Mouse (Mus musculus): ENCODE measurements around the gene Ccdc69. TPM values are rescaled to one million over a fixed set of nuclear protein-coding genes. Genes with fewer than 3 reads are reported as not detected.

The Ccdc69 gene
- total RNA-seq, 2 experiments from 2014 or later: 7.6 to 8.0 TPM

DNA sequence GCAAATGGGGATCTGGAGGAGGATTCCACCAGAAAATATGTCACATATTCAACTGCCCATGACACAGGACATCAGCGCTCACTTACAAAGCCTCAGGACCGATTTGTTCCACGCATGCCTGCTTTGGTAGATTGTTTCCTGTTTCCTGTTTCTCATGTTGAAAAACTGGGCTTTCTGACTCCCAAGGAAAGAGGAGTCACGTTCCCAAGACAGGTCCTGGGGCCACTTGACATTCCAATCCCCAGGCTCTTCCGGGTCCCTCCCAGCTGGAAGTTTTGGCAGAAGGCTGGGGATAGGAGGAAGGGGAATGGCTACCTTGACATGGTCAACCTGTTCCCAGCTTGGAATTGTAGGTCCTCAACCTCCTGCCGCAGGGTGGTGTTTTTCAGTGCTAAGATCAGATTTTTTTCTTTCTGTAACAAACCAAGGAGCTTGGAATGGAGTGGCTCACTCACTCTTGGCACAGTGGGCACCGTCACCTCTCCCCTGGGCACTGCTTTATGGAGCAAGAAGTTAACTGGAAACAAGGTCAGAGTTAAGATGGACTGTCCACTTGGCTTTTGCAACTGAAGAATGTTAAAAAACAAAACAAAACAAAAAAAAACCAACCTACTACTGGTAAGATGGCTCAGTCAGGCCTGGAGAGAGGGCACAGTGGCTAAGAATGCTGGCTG, 27.0 kb downstream of the Ccdc69 start:
- DNase-seq: no peak
- intact Hi-C loops (cut with DNase I): no loop called here

DNA sequence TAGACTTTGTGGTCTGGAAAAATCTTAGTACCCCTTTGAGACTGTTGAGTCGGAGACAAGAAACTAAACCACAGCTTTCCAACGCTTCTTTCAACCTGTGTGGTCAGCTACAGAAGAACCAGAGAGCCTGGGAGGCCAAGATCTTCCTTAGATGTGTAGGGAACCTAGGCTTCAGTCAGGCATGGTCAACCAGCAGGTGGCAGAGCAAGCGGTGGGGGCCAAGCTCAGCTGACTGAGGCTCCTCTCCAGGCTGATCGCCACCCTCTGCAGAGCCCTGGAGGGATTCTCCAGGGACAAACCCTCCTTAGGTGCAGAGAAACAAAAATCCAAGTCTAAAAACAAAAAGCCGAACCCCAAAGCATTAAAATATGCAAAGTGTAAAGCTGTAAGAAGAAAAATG, 31.3 kb downstream of the Ccdc69 start:
- intact Hi-C loops (cut with DNase I): loop anchor here (1.0 to 2.0 kb wide), 2 partner anchors 41 to 114 kb away; no protein-coding TSS in a partner anchor
- peak in 1 of 2 experiments; percentile 71 for DNase-seq

DNA sequence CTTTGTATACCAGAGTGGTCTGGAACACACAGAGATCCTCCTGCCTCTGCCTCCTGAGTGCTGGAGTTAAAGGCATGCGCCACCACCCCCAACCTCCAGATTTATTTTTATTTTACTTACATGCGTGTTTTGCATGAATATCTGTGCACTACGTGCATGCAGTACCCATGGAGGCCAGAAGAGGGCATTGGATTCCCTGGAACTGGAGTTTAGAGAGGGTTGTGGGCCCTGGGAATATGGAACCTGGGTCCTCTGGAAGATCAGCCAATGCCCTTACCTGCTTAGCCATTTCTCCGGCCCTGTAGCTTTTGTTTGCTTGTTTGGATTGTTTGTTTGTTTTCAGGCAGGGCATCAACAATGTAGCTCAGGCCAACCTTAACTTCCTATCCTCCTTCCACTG, 36.6 kb downstream of the Ccdc69 start:
- no peak for DNase-seq
- intact Hi-C loops (cut with DNase I): no loop called here

DNA sequence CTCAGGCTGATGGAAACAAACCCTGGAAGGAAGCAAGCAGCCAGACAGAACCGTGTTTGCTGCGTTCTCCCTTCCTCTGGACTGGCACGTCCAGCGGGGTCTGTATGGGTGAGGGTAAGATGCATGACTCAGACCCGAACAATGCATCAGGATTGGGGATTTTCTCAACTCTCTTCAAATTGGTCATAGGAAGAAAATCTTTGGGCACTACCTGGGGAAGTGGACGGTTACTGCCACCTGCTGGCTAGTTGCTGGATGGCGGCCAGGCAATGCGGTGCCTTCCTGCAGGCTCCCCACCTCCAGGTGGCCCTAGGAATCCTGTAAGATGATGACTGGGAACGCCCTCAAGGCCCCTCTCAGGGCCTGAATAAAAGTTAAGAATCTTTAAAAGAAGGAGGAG, 38.3 kb downstream of the Ccdc69 start:
- intact Hi-C loops (cut with DNase I): loop anchor here (1.0 to 5.0 kb wide), 3 partner anchors 41 to 157 kb away; no protein-coding TSS in a partner anchor
- DNase-seq: peak; percentile 80 to 86

DNA sequence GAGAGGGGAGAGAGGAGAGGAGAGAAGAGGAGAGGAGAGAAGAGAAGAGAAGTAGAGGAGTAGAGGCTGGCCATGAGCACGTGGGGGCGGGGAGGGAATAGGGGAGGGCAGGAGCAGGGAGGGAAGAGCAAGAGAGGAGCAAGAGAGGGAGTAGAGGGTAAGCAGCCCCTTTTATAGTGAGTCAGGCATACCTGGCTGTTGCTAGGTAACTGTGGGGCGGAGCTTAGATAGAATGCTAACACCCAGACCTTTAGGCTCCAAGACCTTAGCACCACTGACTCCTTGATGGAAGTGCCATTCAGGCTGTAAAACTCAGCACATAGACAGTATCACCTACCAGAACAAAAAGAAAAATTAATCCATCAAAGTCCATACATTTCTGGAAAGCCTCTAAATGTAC, 41.3 kb downstream of the Ccdc69 start:
- DNase-seq: no peak
- intact Hi-C loops (cut with DNase I): loop anchor here (2.0 to 5.0 kb wide), 3 partner anchors 14 to 154 kb away; no protein-coding TSS in a partner anchor

DNA sequence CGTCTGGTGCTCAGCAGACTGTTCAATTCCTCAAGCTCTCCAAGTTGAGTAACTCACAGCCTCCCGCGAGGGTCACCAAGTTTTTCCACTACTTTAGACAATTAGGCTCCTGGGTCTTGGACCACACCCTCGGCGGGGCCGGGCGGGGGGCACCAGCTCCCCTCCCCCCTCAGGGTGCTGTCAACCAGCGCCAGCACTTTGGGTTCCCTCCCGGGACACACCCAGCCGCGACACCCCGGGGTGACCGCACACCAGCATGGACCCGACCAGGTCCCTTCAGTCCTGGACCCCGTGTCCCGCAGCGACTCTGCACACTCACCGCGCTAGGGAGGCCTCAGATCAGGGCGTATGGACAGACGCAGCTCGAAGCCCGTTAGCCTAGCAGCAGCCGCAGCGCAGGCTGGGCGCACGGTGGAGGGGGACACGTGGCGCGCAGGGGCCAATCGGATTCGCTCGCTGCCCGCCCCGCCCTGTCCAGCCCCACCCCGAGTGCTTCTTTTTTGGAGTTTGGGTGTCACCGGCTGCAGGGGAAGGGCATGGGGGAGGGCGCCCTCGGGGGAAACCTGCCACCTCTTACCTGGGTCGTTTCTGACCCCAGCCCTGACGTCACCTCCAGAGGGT, 44.8 kb downstream of the Ccdc69 start, which contains the start of gene Anxa6:
Anxa6 (minus strand) TSS at position 406 of the 621 bp plus-strand sequence.
- intact Hi-C loops (cut with DNase I): no loop called here
- peak; percentile 86 to 91 for DNase-seq

DNA sequence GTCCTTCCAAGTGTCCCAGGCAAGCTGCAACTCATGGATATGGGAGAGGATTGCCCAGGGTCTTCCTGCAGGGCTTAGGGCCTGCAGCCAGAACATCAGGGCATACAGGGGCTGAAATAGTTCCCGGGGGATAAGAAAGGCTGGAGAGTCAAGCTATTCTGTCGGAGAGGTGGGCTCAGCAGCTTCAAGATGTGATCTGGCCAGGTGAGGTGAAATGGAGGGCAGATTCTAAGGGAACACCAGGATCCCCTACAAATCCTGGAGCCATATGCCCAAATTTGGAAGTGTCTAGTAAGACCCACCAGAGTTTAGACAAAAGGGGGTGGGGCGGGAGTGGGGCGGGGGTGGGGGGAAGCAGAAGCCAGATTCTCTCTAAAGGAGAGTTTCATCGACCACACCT, 45.6 kb downstream of the Ccdc69 start:
- DNase-seq: no peak
- intact Hi-C loops (cut with DNase I): no loop called here

DNA sequence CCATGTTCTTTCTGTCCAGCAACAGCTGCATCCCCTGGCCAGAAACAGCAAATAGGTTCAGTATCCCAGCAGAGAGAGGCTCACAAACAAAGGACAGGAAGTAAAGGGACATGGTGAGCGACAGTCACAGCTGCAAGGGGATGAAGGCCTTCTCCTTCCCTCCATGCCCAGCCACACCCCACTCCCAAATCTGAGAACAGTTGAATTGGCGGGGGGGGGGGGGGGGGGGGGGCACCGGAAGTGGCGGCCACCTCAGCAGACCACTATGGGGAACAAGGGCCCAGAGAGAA, 46.0 kb downstream of the Ccdc69 start:
- intact Hi-C loops (cut with DNase I): no loop called here
- DNase-seq: no peak

DNA sequence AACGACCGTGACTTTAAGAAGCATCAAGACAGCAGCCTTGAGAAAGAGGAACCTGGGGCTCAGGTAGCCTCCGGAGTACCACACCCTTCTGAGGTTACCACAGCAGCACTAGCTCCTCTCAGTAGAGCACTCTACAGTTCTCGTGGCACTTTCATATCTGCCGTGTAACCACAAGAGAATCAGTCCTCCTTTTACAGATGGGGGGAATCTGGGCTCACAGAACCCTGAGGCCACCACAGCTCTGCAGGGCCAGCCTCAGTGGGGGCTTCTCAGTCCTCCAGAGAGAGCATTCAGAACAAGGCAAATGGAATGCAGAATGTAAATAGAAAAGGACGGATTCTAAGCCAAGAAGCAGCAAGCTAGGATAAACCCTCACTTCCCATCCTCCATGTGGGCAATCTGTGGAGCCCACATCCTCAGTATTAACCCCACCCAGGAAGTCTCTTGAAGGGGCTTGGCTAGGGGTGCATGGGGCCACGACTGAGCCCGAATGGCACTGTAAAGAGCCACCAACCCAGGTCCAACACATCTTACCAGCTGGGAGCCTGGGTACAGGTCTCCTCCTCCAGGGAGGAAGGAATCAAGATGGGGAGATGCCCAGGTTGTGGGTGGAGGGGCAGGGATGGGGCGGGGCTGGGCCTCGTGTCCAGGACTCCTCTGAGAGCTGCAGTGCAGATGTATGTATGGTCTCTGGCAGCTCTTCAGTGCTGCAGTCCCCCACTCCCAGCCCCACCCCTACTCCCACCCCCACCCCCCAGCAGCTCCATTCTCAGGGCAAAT, 46.5 kb downstream of the Ccdc69 start:
- no peak for DNase-seq
- intact Hi-C loops (cut with DNase I): no loop called here

DNA sequence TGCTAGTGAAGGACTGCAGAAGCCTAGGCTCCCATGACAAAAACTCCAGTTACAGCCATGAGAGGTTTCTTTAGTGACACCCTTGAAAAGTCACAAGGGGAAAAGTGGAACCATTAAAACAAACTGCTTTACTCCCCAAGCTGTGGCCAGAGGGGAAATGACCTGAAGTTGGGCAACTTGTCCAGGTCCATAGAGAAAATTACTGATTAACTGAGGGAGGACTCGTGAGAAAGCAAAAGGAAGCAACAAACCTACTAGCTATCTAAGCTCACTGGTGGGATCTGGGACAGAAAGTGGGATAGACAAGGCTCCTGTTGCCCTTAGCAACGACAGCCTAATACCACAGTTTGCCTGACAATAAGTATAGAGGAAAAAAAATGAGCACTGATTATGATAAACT, 49.4 kb downstream of the Ccdc69 start:
- no peak for DNase-seq
- intact Hi-C loops (cut with DNase I): no loop called here

DNA sequence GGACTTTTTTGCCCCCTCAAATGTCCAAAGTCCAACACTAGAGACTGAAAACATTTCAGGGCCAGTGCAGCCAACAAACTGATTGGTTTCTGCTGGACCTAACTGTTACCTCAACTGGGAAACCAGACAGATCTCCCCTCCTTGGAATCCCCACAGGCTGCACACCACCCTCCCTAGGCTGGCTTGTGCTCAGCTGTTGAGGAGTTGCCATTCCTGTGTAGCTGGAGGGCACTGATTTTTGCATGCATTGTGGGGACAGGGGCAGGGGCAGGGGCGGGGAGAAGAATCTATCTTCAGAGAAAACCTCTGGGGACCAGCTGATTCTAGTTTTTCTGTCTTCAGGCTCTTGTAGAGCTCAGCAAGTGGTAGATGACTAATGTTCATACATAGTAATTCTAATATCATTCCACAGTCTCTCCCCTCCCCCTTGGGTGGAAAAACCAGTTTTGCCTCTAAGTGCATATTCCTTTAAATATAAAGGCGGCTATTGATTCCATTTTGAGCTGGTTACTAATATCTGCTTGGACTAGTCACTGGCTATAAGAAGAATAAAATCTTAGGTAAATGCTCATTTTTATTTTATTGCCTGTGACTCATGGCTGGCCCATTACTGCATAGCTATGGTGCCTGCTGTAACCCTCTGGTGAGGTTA, 50.6 kb downstream of the Ccdc69 start:
- no peak for DNase-seq
- intact Hi-C loops (cut with DNase I): no loop called here

DNA sequence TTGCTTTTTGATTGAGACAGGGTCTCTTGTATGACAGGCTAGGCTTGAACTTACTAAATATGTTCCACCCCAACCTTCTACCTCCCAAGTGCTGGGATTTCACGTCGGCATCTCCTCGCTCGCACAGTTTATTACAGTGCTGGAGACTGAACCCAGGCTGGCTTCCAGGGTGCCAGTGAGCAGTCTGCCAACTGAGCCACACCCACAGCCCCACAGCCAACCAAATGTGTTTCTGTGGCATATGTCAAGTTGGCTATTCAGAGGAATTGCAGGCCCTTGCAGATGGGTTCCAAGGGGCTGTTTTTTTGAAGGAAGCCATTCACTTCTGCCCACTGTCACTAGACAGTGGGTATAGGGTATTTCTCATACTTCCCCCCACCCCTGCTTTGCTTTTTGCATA, 52.0 kb downstream of the Ccdc69 start:
- peak in 1 of 2 experiments; percentile 52 for DNase-seq
- intact Hi-C loops (cut with DNase I): no loop called here

DNA sequence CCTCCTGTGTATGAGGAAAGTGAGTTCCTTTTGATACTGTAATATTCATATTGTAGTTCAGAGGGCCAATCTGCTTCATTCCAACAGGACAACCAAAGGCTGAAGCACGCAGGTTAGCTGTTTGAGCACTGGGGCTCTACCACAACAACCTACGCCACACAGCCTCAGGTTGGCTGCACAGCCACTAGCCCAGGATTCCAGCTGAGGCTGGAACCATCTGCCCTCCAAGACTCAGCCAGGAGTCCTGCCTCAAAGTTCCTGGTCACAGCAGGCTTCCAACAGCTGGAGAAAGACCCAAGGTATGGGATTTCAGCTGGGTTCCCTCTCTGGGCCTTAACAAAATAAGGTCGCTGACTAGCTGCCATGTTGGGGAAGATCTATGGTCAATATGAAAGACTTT, 54.3 kb downstream of the Ccdc69 start:
- intact Hi-C loops (cut with DNase I): loop anchor here (2.0 kb wide), 1 partner anchor 13 kb away; no protein-coding TSS in a partner anchor

DNA sequence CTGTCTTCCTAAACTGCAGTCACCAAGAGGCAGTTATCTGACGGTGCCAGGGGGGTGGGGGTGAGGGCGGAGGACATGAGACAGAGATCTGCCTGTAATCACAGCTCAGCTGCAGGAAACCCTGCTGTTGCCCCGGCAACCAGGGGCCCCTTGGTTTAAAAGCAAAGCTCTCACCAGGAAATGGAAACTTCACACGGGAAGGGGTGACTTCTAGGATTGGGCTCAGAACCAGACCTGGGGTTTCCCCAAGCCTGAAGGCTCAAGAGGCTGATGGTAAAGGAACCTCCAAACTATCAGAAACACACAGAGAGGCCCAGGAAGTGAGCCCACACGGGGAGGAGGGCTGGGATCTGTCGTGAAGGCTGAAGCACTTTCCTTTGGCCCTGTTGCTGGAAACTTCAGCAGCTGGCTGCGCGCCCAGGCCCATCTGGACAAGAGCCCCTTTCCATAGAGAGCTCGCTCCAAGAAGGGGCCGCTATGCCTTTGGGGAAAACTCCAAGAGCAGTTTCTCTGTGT, 54.8 kb downstream of the Ccdc69 start:
- intact Hi-C loops (cut with DNase I): loop anchor here (2.0 kb wide), 1 partner anchor 14 kb away; no protein-coding TSS in a partner anchor
- peak; percentile 91 to 93 for DNase-seq

More for the DNA sequence above, 54.3 kb downstream of the Ccdc69 start:
- no peak for DNase-seq

DNA sequence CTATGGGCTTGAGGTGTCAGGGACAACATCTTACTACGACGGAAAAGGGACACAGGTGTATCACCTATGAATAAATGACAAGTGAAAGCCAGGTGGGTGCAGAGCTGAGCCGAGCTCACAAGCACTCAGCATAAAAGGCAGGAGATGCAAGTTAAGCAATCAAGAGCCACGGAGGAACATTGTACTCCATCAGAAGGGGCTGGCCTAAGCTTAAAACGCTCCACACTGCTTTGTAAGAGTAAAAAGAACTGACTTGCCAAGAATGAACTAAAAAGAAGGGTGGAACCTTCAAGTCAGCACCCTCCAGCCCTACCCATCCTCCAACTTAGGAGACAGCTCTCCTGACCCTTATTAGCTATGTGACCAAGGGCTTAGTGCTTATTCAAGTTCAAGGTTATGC, 55.4 kb downstream of the Ccdc69 start:
- no peak for DNase-seq
- intact Hi-C loops (cut with DNase I): loop anchor here (2.0 kb wide), 1 partner anchor 14 kb away; no protein-coding TSS in a partner anchor

DNA sequence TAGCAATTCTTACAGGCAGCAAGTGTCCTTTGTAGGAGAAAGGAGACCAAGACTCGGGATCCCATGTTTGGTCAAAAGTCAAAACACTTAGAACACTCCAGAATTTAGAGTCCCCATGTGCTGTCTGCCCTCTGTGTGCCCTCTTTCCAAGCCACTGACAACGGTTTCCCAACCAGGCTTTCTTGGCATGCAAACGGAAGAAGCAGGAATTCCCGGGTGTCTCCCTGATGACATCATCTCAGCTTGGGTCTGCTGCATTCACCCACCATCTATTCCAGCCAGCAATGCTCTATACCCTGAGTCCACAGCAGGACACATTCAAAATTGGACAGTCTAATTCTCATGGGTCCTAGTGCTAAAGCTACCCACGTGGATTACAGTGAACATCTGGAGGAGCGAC, 56.1 kb downstream of the Ccdc69 start:
- DNase-seq: no peak
- intact Hi-C loops (cut with DNase I): loop anchor here (2.0 kb wide), 1 partner anchor 15 kb away; no protein-coding TSS in a partner anchor

DNA sequence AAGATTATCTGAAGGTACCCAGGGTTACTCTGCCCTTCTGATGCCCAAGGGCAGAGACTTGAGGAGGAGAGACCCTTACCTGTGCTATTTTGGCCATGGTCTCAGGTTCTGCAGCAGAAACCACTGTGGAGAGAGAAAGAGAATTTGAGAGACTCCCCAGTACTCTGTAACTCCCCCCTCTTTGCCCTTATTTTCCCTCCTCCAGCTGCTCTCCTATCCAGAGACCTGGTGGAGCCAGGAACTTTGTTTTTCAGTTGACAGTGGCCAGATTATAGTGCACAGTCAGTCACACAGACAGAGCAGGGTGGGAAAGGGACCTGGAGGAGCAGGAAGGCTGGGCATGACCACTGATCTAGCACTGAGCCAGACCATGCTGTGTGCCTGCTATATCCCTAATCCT, 56.5 kb downstream of the Ccdc69 start:
- no peak for DNase-seq
- intact Hi-C loops (cut with DNase I): no loop called here

DNA sequence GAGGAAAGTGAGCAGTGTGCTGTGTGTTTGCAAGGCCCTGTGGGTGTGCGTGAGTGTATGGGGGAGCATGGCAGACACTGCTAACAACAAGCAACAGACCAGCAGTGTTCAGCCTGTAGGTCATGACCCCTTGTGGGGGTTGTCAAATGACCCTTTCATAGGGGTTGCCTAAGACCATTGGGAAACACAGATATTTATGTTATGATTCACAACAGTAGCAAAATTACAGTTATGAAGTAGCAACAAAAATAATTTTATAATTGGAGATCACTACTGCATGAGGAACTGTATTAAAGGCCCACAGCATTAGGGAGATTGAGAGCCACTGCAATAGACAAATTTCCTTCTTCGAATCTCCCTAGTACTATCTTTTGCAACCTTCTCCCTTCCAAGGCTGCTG, 58.2 kb downstream of the Ccdc69 start:
- no peak for DNase-seq
- intact Hi-C loops (cut with DNase I): no loop called here

DNA sequence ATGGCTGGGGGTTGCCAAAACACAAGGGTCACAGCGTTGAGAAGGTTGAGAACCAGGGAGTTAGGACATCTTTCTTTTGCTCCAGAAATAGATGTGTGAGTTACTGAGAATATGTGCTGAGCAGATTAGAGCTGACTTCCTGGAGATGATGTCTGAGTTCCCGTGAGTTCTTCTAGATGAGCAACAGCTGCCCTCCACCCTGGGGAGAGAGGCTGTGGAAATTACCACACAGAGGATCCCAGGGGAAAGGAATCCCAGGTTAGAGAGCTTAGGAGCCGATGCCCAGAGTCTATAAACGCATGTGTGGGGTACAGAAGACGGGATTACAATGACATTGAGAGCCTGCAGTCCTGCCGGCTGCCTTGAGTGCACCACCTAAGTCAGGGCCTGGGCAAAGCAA, 59.9 kb downstream of the Ccdc69 start:
- no peak for DNase-seq
- intact Hi-C loops (cut with DNase I): no loop called here

DNA sequence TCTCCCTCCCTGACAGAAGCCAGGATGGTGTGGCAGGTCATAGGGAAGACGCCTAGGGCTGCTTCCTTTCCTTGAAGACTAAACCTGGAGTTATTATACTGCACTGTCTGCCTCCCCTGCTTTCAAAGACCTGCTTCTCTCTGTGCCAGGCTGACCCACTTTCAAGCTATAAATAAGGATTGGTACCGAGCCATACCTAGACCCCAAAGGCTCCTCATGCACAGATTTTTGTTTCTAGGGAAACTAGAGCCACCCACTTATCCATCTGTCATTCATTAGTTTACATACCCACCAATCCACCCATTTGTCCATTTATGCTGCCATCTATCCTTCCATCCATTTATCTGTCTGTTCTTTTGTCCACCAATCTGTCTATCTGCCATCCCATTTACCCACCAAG, 60.7 kb downstream of the Ccdc69 start:
- no peak for DNase-seq
- intact Hi-C loops (cut with DNase I): no loop called here

DNA sequence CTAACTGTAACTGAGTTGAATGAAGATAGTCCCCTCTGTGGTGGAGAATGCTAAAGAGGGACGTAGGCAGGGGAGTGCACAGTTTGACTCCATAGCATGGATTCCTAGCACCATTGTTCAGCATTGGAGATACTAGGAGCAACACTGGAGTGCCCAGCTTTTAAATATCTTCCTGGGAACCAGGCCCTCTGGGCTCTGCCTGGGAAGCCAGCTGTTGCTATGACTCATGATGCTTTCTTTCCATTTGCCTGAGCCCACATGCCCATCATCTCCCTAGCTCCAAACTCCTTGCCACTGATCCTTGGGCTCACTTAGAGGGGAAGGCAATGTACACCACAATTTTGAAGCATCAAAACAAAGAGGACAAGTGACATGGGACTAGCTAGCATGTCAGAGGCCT, 61.2 kb downstream of the Ccdc69 start:
- DNase-seq: no peak
- intact Hi-C loops (cut with DNase I): no loop called here
